Mouse (Mus musculus) T-helper 2 cell (primary cell): ENCODE results near the gene Gm10037.
"Not testable (repeated sequence)": the region's sequence is repeated elsewhere in the genome, so short reads cannot be mapped to it uniquely, and the experiment has no call there.

Source experiments
- in situ Hi-C: fragments of 300-600 bp; cut with MboI, MseI; formaldehyde crosslinking; loops from one replicate; pipeline ENCODE4 v1.15.1; 2025; ENCODE audit warnings: high pct_unique_total_duplicates

Gm10037 gene

DNA sequence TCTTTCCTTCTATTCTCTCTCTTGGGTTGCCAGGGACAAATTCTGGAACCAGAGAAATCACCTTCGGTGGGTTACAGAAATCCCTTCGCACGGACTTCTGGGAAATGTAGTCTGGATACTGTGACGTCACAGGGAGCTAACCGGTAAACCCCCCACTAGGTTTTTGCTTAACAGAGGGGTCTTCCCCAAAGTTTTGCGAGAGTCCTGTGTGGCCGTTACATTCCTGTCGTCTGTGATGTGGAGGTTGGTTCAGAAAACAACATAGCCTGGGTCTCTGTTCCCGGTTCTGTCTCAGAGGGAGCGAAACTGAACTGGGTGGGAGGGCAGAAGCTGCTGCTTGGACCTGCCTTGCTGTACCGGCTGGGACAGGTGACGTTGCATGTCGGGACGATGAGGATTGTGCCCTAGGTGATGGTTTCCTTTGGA is at the start of gene Gm10037:
Gene Gm10037, plus strand, starts transcription at position 196 of the 426 bp plus-strand sequence.
- in situ Hi-C loops, result no loop called here

DNA sequence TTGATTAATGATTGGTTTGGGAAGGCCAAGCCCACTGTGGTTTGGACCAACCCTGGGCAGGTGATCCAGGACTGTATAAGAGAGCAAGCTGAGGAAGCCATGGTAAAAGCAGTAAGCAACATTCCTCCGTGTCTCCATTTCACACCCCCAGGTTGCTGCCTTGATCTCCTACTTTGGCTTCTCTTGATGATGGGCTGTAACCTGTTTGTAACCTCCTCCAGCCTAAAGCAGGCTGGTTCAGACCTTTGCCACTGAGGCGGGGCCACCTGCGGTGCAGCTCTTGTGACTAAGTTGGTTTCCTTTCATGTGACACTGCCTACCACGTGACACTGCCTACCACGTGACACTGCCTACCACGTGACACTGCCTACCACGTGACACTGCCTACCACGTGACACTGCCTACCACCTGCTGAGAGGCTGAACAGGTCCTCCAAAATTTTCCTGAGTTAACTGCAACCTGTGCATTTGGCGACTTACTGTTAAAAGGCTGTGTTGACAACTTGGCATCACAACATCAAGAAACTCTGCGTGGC is 38.9 kb upstream of the Gm10037 start:
- in situ Hi-C loops, result no loop called here

DNA sequence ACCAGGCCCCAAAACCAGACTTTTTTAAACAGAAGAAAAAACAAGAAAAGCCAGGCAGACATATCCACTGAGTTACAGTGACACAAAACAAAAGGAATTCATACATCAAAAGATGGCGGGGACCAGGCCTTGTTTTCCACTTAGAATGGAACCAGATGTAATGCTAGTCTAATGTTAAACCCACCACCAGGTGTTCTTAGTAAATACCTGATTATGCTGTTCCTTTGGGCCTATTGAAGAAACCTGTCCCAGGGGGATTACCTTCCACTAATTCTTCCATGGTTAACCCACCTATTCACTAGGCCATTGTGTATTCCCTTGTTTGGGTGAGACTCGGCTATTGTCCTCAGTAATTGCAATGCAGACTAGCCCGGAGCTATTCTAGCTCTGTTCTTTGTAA is 32.3 kb upstream of the Gm10037 start:
- in situ Hi-C loops, result no loop called here

DNA sequence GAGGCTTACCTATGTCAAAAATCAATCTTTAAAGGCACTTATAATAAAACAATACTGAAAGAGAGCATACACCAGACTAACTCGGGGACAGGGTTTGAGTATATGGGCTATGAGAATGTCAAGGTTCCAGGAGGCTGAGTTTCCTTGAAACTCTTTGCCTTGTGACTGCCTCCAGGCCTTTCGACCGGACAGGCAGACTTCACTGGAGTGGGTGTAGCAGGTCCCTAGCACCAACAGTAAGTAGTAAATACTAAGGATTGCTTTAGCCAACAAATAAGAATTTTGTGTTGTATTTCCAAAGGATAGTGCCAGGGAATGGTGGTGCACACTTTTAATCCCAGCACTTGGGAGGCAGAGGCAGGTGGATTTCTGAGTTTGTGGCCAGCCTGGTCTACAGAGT is 31.8 kb upstream of the Gm10037 start:
- in situ Hi-C loops, result not testable (repeated sequence)

DNA sequence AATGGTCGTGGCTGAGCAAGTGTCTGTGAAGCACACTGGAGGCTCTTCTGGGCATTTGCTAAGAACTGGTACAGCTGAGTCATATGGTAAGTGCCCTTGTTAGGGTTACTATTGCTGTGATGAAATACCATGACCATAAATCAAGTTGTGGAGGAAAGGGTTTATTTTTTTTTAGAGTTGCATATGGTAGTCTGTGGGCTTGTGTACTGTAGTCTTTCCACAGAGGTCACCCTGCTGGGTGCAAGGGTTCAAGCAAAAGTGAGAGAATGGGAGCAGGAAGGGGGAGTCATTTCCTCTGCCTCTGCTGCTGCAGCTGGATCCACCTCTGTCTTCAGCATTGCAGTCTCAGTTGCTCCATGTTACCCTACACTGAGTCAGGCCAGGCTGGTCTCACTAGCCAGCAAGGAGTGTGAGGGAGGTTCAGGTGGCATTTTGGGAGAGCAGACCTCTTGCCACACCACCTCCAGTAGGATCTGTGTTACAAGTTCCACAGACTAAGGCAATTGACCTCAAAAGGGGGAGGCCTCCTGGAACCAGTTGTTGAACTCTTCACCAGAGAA is 19.2 kb upstream of the Gm10037 start:
- in situ Hi-C loops, result loop anchor here (5.0 kb wide), 1 partner anchor 179 kb away; no protein-coding TSS in a partner anchor

DNA sequence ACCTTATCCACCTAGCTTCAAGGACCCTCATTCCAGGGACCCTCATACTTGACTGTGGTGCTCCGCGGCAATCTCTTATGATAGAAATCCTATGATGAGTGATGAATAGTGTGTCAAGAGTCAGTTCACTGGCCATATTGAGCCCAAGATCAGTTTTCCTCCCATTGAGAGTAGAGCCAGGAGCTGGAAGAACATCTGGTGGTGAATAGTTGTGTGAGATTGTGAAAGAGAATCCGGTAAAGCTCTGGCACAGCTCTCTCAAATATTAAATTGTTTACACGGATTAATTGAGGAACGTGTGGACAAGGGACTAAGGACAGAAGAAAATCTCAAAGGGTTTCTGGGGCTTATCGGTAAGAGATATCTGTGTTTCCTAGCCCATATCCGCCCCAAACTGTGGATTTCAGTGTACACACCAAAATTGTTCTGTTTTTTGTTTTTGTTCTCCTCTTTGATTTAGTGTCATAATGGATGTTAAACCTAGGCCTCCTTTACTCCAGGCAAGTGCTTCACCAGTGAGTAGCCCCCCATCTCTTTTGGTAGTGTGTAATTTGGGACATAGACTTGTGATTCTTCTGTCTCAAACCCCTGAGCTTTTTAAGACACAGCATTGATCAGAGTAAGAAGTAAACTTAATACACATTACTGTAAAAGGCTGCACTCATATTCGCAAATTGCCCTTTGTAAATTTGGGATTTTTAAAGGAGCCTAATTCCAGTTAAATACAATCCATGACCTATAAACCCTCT is 17.8 kb upstream of the Gm10037 start:
- in situ Hi-C loops, result loop anchor here (5.0 kb wide), 1 partner anchor 181 kb away; no protein-coding TSS in a partner anchor

DNA sequence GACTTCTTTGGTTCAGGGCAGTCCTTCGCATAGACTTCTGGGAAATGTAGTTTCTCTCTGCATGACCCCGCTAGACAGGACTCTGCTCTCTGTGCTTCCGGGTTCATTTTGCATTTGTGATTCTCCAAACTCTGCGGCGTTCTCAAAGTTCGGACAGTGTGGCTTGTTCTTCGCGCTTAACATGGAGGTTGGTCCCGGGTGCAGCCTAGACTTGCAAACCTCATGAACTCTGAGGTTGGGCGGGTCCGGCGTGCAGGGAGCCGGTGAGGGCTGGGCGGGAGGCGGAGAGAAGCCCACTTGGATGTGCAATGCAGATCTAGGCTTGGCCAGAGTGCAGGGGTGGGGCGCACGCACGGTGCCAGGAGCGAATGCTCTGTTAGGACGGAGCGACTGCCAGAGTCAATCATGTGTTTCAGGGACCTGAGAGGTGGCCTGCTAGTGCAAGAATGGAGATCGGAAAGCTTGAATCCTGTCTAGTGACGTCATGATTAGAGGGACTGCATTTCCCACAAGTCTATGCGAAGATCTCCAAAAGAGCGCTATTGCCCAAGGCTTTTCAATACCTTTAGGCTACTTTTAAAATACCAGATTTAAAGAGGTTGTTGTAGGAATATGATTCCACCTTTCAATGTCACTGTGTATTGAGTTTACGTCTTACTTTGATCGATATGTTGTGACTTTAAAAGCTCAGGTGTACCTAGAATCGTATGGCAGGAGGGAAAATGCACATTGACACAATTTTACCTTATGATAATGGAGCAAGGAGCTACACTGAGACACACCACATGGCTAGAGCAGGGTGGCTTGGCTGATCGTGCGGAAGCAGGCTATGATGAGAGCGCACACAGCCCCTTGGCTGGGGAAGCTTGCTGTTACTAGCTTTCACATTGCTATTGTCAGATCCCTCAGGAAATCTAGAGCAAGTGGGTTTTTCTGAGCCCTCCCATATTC is 16.9 kb upstream of the Gm10037 start, which contains the start of gene Zfp273:
Gene Zfp273, plus strand, starts transcription at position 31 of the 951 bp plus-strand sequence.
- in situ Hi-C loops, result loop anchor here (5.0 kb wide), 1 partner anchor 182 kb away; no protein-coding TSS in a partner anchor

DNA sequence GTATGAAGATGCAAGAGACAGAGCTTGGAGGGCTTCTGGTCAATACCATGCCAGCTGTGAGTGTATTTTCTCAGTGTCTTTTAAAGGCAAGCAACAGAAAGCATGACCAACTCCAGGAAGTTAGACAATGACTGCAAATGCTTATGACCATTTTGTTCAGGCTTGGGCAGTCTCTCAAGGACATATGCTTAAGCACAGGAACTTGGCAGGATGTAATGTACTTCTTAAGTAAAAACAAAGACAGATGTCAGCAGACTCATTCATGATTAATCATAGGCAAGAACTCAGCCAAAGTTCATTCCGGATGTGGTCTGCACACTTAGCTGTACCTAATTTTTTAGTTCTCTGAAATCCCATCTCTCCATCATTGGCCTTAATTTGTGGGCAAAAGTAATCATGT is 12.3 kb upstream of the Gm10037 start:
- in situ Hi-C loops, result no loop called here

DNA sequence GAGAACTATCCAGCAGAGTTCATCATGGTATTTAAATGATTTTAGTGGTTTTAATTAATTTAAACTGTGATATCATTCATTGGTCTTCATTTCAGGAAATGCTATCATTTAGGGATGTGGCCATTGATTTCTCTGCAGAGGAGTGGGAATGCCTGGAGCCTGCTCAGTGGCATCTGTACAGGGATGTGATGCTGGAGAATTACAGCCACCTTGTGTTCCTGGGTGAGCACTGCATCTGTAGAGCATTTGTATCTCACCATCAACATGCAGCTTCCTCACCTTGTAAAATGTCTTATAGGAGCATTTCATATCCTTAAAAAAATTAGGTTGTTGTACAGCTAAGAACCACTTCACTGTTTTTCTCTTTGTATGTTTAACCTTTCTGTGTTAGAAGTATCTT is 2.2 kb downstream of the Gm10037 start:
- in situ Hi-C loops, result not testable (repeated sequence)

DNA sequence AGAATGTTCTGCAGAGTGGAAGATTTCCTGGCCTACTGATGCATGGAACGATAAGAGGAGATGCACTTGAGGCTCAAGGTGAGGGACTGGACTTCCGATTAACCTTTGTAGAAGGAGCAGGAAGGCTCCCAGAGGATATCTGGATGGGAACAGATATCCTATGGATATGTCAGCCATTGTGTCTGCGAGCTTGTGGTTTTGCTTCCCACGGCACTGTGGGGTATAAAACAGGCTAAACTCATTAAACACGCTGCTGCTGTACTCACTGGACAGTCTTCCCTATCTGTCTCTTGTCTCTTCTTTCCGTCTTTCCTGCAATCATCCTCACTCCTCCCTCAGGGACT is 12.8 kb downstream of the Gm10037 start:
- in situ Hi-C loops, result no loop called here

DNA sequence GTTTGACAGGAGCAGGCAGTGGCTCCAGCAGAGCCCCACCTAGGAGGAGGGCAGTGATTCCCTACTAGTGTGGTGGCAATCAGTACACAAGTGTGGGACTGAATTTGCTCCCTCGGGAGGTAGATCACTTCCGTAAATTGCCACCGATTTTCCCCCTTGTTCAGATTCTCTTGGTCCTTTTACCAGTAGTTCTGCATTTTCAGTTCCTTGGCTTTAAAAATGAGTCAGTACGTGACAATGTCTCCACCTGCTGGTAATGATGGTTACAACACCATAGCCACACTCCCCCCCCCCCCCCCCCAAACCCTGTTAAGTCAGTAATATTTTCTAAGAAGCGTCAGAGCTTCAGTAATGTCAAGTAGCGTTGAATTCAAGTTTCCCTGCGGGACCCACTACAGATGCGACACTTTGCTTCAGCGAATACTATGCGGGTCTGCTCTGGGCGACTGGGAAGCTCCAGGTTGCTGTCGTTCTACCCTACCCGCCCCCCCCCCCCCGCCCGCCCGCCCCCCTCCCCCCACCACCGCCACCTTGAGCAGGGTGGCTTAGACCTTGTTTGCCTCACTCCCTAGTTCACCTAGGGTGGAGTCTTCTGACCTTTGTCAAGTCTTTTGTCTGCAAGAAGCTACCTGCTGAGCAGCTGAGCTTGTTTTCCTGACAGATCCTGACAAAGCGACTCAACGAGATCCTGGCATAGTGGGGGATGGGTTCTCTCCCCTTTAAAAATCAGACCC is 13.4 kb downstream of the Gm10037 start:
- in situ Hi-C loops, result no loop called here

DNA sequence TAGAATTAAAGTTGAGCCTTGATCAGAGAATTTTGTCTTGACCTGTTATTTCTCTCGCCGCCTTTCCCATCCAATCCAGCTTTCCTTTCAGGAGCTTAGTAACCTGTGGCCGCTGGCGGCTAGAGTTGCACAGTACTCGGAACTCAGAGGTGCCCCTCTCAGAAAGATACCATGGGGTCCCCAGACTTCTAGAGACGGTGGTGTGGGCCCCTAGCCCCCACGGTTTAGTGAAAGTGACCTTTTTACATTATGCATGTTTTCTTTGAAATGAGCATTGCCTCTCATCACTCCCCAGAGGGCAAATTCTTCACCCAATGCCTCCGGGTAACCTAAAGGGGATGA is 13.9 kb downstream of the Gm10037 start:
- in situ Hi-C loops, result no loop called here

DNA sequence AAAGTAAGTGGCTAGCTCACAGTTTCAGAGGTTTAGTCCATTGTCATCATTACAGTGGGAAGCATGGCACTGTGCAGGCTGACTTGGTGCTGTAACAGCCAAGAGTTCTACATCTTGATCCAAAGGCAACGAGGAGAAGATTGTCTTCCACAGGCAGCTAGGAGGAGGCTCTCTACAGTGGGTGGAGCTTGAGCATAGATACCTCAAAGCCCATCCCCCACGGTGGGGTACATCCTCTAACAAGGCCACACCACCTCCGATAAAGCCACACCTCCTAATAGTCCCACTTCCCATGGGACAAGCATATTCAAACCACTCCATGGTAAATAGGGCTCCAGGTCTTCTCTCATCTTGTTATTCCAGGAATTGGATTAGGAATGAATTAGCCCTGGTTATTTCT is 19.5 kb downstream of the Gm10037 start:
- in situ Hi-C loops, result loop anchor here (25.0 kb wide), 1 partner anchor 712 kb away; no protein-coding TSS in a partner anchor

DNA sequence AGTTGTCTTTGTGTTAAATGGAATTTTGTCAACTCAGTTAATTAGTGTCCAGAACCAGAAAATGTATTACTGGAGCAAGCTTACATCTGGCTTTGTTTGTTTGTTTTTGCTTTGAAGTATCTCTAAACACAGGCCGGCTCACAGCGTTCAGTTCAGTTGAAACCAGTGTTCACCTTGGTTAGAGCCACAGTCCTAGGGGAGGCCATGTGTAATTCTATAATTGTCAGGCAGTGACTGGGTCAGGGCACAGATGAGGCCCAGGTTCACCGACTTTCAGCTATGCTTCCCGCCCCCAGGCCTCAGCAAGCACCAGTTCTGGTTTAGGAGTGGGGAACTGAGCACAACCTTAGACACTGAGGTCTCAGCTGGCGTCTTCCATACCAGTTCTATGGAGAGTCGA is 22.2 kb downstream of the Gm10037 start:
- in situ Hi-C loops, result loop anchor here (25.0 kb wide), 1 partner anchor 709 kb away; no protein-coding TSS in a partner anchor

DNA sequence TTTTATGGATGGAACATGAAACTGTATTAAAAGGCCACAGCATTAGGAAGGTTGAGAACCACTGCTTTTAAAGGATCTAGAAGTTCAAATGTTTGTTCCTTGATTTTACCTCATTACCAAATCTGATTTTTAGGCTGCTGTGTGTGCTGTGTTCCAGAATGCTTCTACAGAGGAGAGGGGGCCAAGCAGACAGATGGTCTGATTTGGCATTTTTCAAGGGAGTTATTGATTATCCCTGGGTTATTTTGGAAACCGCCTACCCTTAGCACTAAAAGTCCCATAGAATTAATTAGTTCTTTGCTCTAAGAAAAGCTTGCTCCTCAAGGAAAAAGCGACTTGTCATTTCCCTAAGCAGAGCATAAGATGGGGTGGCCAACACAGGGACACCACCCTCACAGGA is 23.1 kb downstream of the Gm10037 start:
- in situ Hi-C loops, result loop anchor here (25.0 kb wide), 1 partner anchor 708 kb away; no protein-coding TSS in a partner anchor

DNA sequence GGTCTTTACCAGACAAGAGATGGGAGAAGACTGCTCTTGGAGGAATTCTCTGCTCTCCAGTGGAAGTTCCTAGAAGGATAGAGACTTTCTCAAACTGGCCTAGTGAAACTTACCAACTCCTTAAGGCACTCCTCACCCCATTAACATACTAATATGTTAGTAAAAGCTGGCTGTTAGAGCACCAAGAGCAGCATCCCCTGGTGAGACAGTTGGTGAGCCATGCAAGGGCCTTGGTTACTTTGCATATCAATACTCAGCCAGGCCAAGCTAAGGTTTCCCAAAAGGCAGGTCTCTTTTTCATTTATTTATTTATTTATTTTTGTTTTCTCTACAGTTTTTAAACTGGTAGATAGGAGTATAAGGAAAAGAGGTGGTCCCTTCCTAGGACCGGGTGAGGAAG is 26.4 kb downstream of the Gm10037 start:
- in situ Hi-C loops, result loop anchor here (25.0 kb wide), 1 partner anchor 705 kb away; no protein-coding TSS in a partner anchor

DNA sequence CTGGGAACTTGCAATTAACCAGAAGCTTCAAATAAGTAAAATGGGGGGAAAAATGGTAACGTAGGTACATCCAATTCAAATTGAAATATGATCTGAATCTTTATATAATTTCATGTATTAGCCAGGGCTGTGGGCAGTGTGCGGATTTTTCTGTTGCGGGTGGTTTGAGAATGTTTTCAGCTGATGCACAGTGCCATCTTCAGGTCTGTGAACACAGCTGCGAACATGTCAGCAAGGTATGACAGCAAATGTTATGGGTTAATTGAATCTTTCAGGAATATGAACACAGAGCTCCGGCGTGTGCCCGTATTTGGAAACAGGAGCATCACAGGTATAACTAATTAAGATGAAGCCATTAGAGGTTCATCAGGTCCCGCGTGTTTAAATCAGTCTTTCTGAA is 31.6 kb downstream of the Gm10037 start:
- in situ Hi-C loops, result loop anchor here (25.0 kb wide), 1 partner anchor 700 kb away; no protein-coding TSS in a partner anchor

DNA sequence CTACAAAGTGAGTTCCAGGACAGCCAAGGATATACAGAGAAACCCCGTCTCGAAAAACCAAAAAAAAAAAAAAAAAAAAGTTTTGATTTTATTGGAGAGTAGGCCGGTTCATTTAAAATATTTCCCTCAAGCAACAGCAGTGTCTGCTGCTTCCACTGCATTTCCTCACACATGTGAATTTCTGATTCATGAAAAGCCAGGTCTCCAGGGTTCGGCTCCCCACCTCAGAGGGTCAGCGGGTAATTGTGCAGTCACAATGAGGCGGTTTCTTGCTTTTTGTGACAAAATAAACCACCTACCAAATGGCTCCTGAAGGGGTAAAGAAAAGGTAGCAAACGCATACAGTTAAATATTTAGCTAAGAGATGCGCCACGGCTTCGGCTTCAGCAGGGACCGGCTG is 32.1 kb downstream of the Gm10037 start, which contains the start of gene BC048507:
Gene BC048507, plus strand, starts transcription at position 301 of the 400 bp plus-strand sequence.
- in situ Hi-C loops, result loop anchor here (25.0 kb wide), 1 partner anchor 699 kb away; no protein-coding TSS in a partner anchor

DNA sequence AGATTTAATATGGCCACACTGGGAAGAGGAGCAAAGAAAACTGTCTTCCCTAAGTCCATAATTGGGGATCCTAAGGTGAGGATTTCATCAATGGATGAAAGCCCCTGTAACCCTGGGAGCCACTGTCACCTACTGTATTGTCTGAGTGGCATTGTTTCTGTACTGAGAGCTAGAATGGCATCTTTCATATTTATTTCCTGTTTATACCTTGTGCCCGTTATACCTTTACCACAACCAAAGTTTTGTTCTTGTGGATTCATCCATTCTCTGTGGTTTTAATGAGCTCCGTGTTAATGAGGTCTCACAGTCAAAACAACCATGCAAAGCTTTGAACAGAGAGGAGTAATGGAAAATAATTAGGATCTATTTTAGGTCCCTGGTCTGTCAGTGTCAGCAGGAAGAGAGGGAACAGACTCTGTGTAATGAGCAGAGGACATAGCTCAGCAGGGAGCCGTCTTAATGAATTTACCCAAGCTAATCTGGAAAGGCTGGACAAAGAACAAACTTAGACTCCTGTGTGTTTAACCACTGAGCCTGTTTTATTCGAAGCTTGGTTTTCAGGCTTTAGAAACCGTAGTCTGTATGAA is 34.0 kb downstream of the Gm10037 start:
- in situ Hi-C loops, result loop anchor here (25.0 kb wide), 1 partner anchor 697 kb away; no protein-coding TSS in a partner anchor

DNA sequence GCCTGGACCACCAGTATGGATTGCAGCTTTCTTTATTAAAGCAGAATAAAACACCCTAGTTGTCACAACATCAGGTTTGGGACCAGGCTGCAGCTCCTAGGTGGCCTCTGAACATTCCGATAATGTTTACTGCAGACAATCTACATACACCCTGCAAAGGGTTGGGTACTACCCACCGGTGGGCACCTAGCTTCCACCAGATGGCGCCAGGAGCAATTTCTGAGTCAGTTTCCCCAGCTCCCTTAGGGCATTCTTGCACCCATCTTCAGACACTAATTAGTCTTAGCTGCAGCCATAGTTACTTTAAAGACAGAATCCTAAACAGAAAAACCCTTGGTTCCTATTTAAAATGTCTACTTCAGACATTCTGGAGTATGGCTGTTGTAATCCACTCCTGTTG is 37.0 kb downstream of the Gm10037 start:
- in situ Hi-C loops, result loop anchor here (25.0 kb wide), 1 partner anchor 694 kb away; no protein-coding TSS in a partner anchor
